Mouse (Mus musculus) myocyte (in vitro differentiated cells): ENCODE results near the gene Gsto1.
A peak's percentile ranks its signal among the peaks of the same experiment; 100 is the strongest.

Experiments used
- CEBPB ChIP-seq: IDR thresholded peaks from 2 replicates; pipeline ENCODE4 v1.6.1; 2011; ENCODE audit warnings: mild to moderate bottlenecking, moderate library complexity; ENCODE audit not compliant: poor library complexity, insufficient read depth, severe bottlenecking
- E2F4 ChIP-seq: IDR thresholded peaks from one replicate; pipeline ENCODE4 v1.6.1; 2011; ENCODE audit warnings: mild to moderate bottlenecking, control low read depth, moderate library complexity; ENCODE audit not compliant: insufficient read depth
- MAX ChIP-seq: IDR thresholded peaks from one replicate; pipeline ENCODE4 v1.6.1; 2011; ENCODE audit warnings: low read depth, mild to moderate bottlenecking, control low read depth
- MYOD1 ChIP-seq, 3 experiments: IDR thresholded peaks; one replicate each; pipeline ENCODE4 v1.6.1; 2011; ENCODE audit warnings: control low read depth in 2 of 3, low read depth in 2 of 3, mild to moderate bottlenecking in 2 of 3, moderate library complexity in 1 of 3; ENCODE audit not compliant: insufficient read length in 2 of 3, control insufficient read depth in 1 of 3
- MYOG ChIP-seq, 3 experiments: IDR thresholded peaks; one replicate each; pipeline ENCODE4 v1.6.1; 2011; ENCODE audit warnings: control low read depth in 2 of 3, low read depth in 2 of 3, mild to moderate bottlenecking in 2 of 3; ENCODE audit not compliant: insufficient read length in 2 of 3, control insufficient read depth in 1 of 3, insufficient read depth in 1 of 3
- POLR2A ChIP-seq: IDR thresholded peaks from one replicate; pipeline ENCODE4 v1.6.1; 2011; ENCODE audit warnings: low read depth, mild to moderate bottlenecking, control low read depth, moderate library complexity; ENCODE audit not compliant: insufficient read length
- POLR2AphosphoS2 ChIP-seq: IDR thresholded peaks from one replicate; pipeline ENCODE4 v1.6.1; 2011; ENCODE audit warnings: low read depth, control low read depth; ENCODE audit not compliant: insufficient read length
- SRF ChIP-seq: IDR thresholded peaks from one replicate; pipeline ENCODE4 v1.6.1; 2011; ENCODE audit warnings: low read depth; ENCODE audit not compliant: control insufficient read depth, insufficient read length
- TCF12 ChIP-seq: IDR thresholded peaks from one replicate; pipeline ENCODE4 v1.6.1; 2011; ENCODE audit warnings: mild to moderate bottlenecking, control low read depth; ENCODE audit not compliant: poor library complexity, insufficient read depth, severe bottlenecking

DNA sequence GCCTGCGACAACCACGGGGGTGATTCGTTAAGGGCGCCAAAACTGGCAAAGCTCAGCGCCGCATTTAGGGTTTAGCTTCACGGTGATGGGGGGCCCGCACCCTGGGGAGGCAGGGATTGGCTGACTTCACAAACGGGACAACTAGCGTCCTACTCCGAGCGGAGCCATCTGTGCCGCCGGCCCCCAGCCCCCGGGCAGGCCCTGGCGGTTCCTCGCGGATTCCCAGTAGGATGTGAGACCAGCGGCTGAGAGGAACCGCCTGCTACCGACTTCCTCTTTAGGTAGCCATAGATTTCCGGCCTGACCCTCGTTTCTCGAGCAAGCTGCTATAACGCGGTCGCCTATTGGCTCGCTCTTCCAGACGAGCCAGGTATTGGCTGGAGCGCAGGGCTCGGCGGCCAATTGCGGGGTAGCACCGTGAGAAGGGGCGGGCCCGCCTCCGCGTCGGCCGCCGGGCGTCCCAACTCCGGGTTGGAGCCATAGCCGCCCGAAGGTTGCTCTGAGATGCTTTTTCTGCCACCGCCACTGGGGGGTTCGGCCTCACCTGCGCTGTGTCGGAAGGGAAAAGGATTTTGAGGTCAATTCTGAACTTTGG lies 10.7 kb downstream of the Gsto1 start, which contains the start of gene Gsto2:
- peak; percentile 50 for TF ChIP-seq POLR2A
- TF ChIP-seq MAX: no peak
- TF ChIP-seq CEBPB: no peak
- no peak for TF ChIP-seq E2F4
- peak; percentile 78 for TF ChIP-seq POLR2AphosphoS2
- TF ChIP-seq SRF: no peak
- no peak for TF ChIP-seq MYOD1 (IDR thresholded peaks at IDR 0.05; ENCODE audit: control insufficient read depth in 1 of 3, insufficient read length in 2 of 3, low read depth in 2 of 3)
- no peak for TF ChIP-seq TCF12
- no peak for TF ChIP-seq MYOG (IDR thresholded peaks at IDR 0.05; ENCODE audit: control insufficient read depth in 1 of 3, insufficient read depth in 1 of 3, insufficient read length in 2 of 3, low read depth in 2 of 3)
